Mouse (Mus musculus) lung, postnatal 36 days (tissue): ENCODE data around the gene Kif24.

ENCODE experiments used
- DNase-seq: peaks from one replicate; pipeline ENCODE4 v3.0.0; 2022; ENCODE audit warnings: mixed read lengths

Gene Kif24

GRCm38 (mm10) chr4:41464345-41465286 lies at the start of gene Kif24, which contains the start of gene Nudt2:
Kif24 (minus strand) TSS chr4:41464887.
Nudt2 (plus strand) TSS chr4:41465151.
- DNase-seq: peak; percentile 100

DNA sequence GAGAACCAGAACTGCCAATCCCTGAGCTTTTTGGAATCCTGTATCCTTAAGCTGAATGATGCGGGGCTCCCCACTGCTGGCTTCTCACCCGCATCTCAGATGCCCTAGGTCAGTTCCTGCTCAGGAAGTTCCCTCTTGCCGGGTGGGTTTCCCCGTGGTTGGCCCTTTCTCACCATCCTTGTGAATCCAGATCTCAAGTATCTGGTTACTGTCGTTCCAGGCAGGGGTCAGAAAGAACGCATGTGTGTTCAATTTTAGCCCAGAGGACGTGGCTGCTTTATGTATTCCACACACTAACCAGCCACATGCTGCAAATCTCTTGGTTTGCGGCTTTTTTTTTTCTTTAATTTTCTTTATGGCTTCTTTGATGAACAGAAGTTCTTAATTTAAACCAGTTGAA lies 49.0 kb upstream of the Kif24 start:
- no peak for DNase-seq

GRCm38 (mm10) chr4:41513309-41513708 lies 48.6 kb upstream of the Kif24 start:
- no peak for DNase-seq

GRCm38 (mm10) chr4:41507998-41508397 lies 43.3 kb upstream of the Kif24 start:
- DNase-seq: no peak

- DNase-seq: no peak
Measured at GRCm38 (mm10) chr4:41507326-41507924, 42.7 kb upstream of the Kif24 start.

DNA sequence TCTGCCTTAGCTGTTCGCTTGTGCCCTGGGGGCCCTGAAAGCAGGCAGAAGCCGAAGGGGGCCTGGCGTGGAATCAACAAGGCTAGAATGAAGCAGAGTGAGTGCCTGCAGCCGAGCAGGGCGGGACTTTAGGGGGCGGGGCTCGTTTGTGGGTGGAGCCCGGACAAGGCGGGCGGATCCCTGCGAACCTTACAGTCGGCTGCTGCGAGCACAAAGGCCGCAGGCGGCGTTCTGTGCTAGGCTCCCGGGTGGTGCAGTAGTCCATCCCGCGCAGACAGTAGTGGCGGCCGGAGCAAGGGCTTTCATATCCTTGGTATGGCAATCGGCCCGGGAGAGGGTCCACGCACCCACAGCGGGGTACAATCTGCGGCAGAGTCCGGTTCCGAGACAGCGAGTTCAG lies 42.2 kb upstream of the Kif24 start:
- DNase-seq: peak; percentile 94

DNA sequence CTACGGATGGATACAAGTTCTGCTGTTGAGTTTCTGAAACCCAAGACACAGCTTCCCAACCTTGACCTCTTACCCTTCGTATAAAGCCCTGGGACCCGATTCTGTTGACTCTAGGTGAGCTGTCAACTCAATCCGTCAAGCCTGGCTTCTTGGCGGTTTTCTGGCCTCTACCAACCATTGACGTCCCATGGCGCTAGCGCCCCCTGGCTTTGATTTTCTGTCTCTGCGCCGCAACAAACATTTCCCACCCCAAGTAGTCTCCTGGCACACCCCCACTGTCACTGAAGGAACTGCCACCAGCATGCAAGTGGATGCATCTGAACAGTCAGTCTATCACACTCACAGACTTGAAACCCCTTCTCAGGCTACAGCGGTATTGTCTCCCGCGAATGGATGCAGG lies 41.5 kb upstream of the Kif24 start:
- peak; percentile 81 for DNase-seq

DNA sequence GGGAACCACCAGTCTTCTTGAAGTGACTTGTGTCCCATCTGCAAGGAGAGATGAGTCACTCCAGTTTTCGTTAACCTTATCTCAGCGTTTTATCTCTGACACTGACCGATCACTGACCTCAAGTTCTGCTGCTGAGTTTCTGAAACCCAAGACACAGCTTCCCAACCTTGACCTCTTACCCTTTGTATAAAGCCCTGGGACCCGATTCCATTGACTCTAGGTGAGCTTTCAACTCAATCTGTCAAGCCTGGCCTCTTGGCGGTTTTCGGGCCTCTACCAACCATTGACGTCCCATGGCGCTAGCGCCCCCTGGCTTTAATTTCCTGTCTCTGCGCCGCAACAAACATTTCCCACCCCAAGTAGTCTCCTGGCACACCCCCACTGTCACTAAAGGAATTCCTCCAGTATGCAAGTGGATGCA lies 40.5 kb upstream of the Kif24 start:
- DNase-seq: peak; percentile 47

- DNase-seq: no peak
Measured at GRCm38 (mm10) chr4:41504325-41504724, 39.6 kb upstream of the Kif24 start.

DNA sequence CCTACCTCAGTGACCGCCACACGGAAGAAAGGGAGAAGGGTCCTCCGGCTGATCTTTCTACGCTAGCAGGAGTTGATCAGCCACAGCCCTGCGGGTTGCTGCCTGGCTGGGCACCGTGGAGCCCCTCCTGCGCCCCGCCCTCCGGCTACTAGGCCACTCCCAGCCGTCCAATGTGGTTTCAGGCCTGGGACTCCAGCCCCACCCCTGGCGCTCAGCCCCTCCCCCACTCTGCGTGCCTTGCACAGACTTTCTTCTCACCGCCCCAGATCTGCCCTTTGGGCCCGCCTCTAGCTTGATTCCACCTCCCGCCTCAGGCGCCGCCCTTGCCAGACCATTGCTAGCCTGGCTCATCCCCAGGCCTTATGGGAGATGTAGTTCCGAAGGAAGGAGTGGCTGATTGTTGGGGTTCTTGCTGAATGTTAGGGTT lies 38.3 kb upstream of the Kif24 start, which contains the start of gene AI464131:
AI464131 (minus strand) TSS at position 91 of the 427 bp plus-strand sequence.
- peak; percentile 100 for DNase-seq

DNA sequence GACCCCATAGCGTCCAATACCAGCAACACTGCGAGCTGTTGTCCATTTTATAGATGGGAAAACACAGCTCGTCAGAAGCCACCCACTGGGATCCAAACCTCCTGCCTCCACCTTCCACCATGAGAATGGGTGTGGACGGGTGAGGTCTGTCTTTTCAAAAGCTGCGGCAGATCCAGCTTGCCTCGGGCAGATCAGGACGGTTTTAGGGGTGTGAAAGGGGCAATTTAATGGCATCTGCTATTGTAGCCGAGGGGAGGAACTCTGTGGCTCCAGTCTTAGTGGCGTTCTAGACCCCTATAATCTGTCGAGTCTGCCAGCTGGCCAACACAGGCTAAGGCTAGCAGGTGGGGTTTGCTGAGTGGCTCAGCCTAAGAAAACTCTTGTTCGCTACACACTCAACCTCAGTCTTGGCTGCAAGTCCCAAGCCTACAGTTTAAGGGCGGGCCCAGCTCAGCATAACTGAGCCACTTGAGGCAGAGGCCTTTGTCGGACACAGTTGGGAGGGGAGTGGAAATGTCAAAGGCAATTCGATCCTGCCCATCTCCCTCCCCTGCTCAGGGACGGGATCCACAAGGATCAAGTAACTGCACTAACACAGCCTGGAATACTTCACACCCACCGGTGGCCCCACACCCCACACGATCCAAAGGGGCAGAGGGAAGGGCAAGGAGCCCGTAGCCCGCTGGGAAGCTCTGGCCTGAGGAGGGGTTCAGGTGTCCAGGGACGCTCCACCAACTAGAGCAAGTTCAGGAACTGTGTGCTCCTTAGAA lies 37.7 kb upstream of the Kif24 start:
- DNase-seq: peak; percentile 77

- DNase-seq: no peak
Measured at GRCm38 (mm10) chr4:41500787-41501186, 36.1 kb upstream of the Kif24 start.

- DNase-seq: no peak
Measured at GRCm38 (mm10) chr4:41499619-41500018, 34.9 kb upstream of the Kif24 start.

- DNase-seq: no peak
Measured at GRCm38 (mm10) chr4:41498921-41499391, 34.3 kb upstream of the Kif24 start.

GRCm38 (mm10) chr4:41497995-41498845 lies 33.5 kb upstream of the Kif24 start:
- no peak for DNase-seq

- DNase-seq: no peak
Measured at GRCm38 (mm10) chr4:41497579-41497978, 32.9 kb upstream of the Kif24 start.

- no peak for DNase-seq
Measured at GRCm38 (mm10) chr4:41497046-41497445, 32.4 kb upstream of the Kif24 start.

- DNase-seq: peak; percentile 63
Measured at GRCm38 (mm10) chr4:41495850-41496249, 31.2 kb upstream of the Kif24 start.

DNA sequence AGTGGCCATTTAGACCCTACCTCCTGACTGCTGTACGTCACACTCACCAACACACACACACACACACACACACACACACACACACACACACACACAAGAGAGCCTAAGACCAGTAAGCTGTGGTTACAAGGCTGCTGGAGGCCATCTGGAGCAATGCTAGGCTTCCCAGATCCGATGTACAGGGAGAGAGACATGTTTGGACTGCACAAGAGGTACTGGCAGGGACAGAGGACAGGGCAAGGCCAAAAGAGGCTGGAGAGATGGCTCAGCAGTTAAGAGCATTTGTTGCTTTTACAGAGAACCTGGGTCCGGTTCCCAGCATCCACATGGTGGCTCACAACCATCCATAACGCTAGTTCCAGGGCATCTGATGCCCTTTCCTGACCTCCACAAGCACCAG lies 30.4 kb upstream of the Kif24 start:
- DNase-seq: no peak

DNA sequence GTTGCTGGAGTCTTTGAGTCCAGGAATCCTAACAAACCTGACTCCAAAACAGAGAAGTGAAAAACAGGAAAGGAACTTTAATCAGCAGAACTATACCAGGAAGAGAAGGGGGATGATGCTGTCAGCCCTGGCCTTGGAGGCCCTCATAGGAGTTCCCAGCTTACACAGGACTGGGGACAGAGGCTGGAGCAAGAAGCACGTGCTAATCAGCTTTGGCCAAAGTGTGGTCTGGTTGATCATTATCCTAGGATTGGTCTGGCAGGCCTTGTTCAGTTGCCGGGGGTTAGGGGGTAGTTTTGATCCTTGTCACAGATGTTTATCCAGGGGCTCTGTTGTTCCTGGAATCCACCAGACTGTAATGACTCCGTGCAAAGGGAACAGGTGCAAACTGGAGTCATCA lies 29.7 kb upstream of the Kif24 start:
- no peak for DNase-seq

DNA sequence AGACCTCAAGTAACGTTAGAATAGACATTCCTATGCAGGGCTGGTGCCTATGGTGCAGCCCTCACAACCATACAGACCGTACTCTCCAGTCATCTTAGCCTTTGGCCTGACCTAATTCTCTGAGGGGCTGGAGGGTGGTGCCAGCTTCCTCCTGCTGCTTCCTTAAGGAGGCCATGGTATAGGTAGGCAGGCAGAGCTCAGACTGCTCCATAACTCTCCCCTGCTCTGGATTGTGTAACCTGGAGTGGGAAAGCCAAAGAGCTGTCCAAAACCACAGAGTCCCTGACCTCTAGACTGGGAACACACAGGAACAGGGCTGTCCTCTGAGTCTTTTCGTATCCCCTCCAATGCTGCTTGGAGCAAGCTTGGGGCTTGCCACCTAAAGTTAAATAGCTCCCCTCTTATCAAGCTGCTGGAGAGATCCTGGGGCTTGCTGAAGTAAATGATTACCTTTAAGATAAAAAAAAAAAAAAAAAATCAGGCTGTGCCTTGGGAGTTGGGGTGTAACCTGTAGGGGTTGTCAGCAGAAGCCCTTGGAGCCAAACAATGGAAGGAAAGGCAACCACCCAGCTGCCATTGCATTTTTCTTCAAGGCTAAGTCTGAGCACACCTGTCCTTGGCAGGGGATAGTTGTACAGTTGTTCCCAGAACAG lies 28.9 kb upstream of the Kif24 start:
- DNase-seq: peak; percentile 78
